In genomic region chr12:7029396-7030065, GRCm38 (mm10) we compare ENCODE assay signal across 27 mouse cellular contexts.
DNase-seq lines count a peak whose midpoint lies in the region; ATAC-seq and TF ChIP-seq lines count a peak whose summit lies in the region.
"Had no signal": no experiment of that assay in that cellular context is flagged by ENCODE, and none has a peak within 500 bp of the region (broad histone marks: within the 10 kb centered on the region; RNA-seq: fewer than 3 reads in every experiment).

No protein-coding gene starts in this region.

- H3K9me3 ChIP-seq in forebrain, embryonic 11.5 days (ENCODE audit: control insufficient read depth, low read length): no peaks in the 10 kb centered on the region
- H3K9me3 ChIP-seq in forebrain, embryonic 10.5 days: no peaks in the 10 kb centered on the region
- no peaks in the 10 kb centered on the region for H3K9me3 ChIP-seq in midbrain, embryonic 14.5 days (ENCODE audit: control insufficient read depth, low read length)
- H3K9me3 ChIP-seq: embryonic facial prominence, embryonic 12.5 days; G1E; heart, embryonic 10.5 days; heart, embryonic 15.5 days; hindbrain, embryonic 12.5 days; limb, embryonic 12.5 days; lung, embryonic 15.5 days; stomach, embryonic 15.5 days had no signal

- peak; percentile 79 for ATAC-seq in forebrain, embryonic 11.5 days (replicated peaks; ENCODE audit: low FRiP score)
- ATAC-seq in midbrain, embryonic 14.5 days (ENCODE audit: low FRiP score, low TSS enrichment): no peak; the same call in 1 of the 2 replicates
- ATAC-seq: inflammation-experienced regulatory T-cells, adult 6 months had no signal

- H3K36me3 ChIP-seq in forebrain, embryonic 11.5 days (ENCODE audit: control insufficient read depth, insufficient read depth, low read length): no peaks in the 10 kb centered on the region
- no peaks in the 10 kb centered on the region for H3K36me3 ChIP-seq in forebrain, embryonic 10.5 days (replicated peaks)
- H3K36me3 ChIP-seq in midbrain, embryonic 14.5 days (ENCODE audit: control insufficient read depth, insufficient read depth, low read length): no peaks in the 10 kb centered on the region
- no peaks in the 10 kb centered on the region for H3K36me3 ChIP-seq in kidney, adult 2 months (ENCODE audit: control insufficient read depth, insufficient read depth, low read length)
- H3K36me3 ChIP-seq: embryonic facial prominence, embryonic 12.5 days; G1E; heart, embryonic 10.5 days; heart, embryonic 15.5 days; hindbrain, embryonic 12.5 days; limb, embryonic 12.5 days; lung, embryonic 15.5 days; stomach, embryonic 15.5 days had no signal

- TF ChIP-seq CTCF in kidney, adult 2 months (conservative IDR thresholded peaks at IDR 0.05; ENCODE audit: insufficient read depth, insufficient read length, low read depth, low read length): no peak

- H3K4me1 ChIP-seq in forebrain, embryonic 11.5 days (replicated peaks; ENCODE audit: control insufficient read depth, insufficient read depth, low read length): peaks cover 5% of the 10 kb centered on the region; the same call in 1 of the 2 replicates
- peaks cover 17% of the 10 kb centered on the region for H3K4me1 ChIP-seq in forebrain, embryonic 10.5 days
- H3K4me1 ChIP-seq in midbrain, embryonic 14.5 days (ENCODE audit: control insufficient read depth, insufficient read depth, low read length): peaks cover 5% of the 10 kb centered on the region
- no peaks in the 10 kb centered on the region for H3K4me1 ChIP-seq in kidney, adult 2 months (ENCODE audit: control insufficient read depth, insufficient read depth, low read length)
- H3K4me1 ChIP-seq: embryonic facial prominence, embryonic 12.5 days; heart, embryonic 10.5 days; heart, embryonic 15.5 days; hindbrain, embryonic 12.5 days; limb, embryonic 12.5 days; lung, embryonic 15.5 days; stomach, embryonic 15.5 days had no signal

- H3K4me3 ChIP-seq in forebrain, embryonic 11.5 days (ENCODE audit: low read depth, low read length): no peak overlapping the region
- H3K4me3 ChIP-seq in forebrain, embryonic 10.5 days: no peak overlapping the region
- no peak overlapping the region for H3K4me3 ChIP-seq in midbrain, embryonic 14.5 days (replicated peaks; ENCODE audit: low read depth, low read length)
- H3K4me3 ChIP-seq in kidney, adult 2 months (ENCODE audit: insufficient read depth, low read depth, low read length): no peak overlapping the region
- H3K4me3 ChIP-seq: embryonic facial prominence, embryonic 12.5 days; heart, embryonic 10.5 days; heart, embryonic 15.5 days; hindbrain, embryonic 12.5 days; layer of hippocampus, adult 2 months; left cerebral cortex, adult 2 months; limb, embryonic 12.5 days; lung, embryonic 15.5 days; stomach, embryonic 15.5 days had no signal

- no peaks in the 10 kb centered on the region for H3K27me3 ChIP-seq in forebrain, embryonic 11.5 days (ENCODE audit: control insufficient read depth, insufficient read depth, low read length)
- no peaks in the 10 kb centered on the region; the same call in 1 of the 2 replicates for H3K27me3 ChIP-seq in forebrain, embryonic 10.5 days (ENCODE audit: poor library complexity, severe bottlenecking)
- H3K27me3 ChIP-seq in midbrain, embryonic 14.5 days (ENCODE audit: control insufficient read depth, insufficient read depth, low read length): no peaks in the 10 kb centered on the region
- no peaks in the 10 kb centered on the region for H3K27me3 ChIP-seq in kidney, adult 2 months (replicated peaks; ENCODE audit: control insufficient read depth, insufficient read depth, low read length)
- H3K27me3 ChIP-seq: embryonic facial prominence, embryonic 12.5 days; heart, embryonic 15.5 days; hindbrain, embryonic 12.5 days; limb, embryonic 12.5 days; lung, embryonic 15.5 days; stomach, embryonic 15.5 days had no signal

- no peak overlapping the region for H3K27ac ChIP-seq in forebrain, embryonic 11.5 days (ENCODE audit: low read depth, low read length)
- H3K27ac ChIP-seq in forebrain, embryonic 10.5 days: no peak overlapping the region
- no peak overlapping the region; the same call in 1 of the 2 replicates for H3K27ac ChIP-seq in midbrain, embryonic 14.5 days (replicated peaks; ENCODE audit: low read depth, low read length)
- H3K27ac ChIP-seq in kidney, adult 2 months (ENCODE audit: insufficient read depth, low read depth, low read length): no peak overlapping the region
- H3K27ac ChIP-seq: embryonic facial prominence, embryonic 12.5 days; heart, embryonic 10.5 days; heart, embryonic 15.5 days; hindbrain, embryonic 12.5 days; layer of hippocampus, adult 2 months; limb, embryonic 12.5 days; lung, embryonic 15.5 days; stomach, embryonic 15.5 days had no signal

- DNase-seq in forebrain, embryonic 11.5 days (ENCODE audit: low spot score): no peak
- DNase-seq in forebrain, embryonic 10.5 days (ENCODE audit: extremely low spot score, low spot score): no peak
- peak; percentile 18 for DNase-seq in retina, embryonic 14.5 days (ENCODE audit: low spot score)
- no peak for DNase-seq in retina, postnatal 1 day
- DNase-seq in midbrain, embryonic 14.5 days: peak; percentile 33
- no peak for DNase-seq in kidney, adult 2 months
- no peak for DNase-seq in gastrocnemius, postnatal 4 days (ENCODE audit: low spot score in 2 of 2)
- DNase-seq: adrenal gland, postnatal 10 days; cerebellum, adult 11-12 months; cerebellum, adult 9-11 months; embryo, embryonic 11 days; gastrocnemius, postnatal 14 days; heart, adult 11 months; kidney, adult 18-20 months; kidney, postnatal 36 days; right cerebral cortex, postnatal 25 days had no signal

- no peak for TF ChIP-seq POLR2A in kidney, adult 2 months (IDR thresholded peaks at IDR 0.05; ENCODE audit: low read depth, low read length)

- no peak overlapping the region for H3K4me2 ChIP-seq in forebrain, embryonic 11.5 days (ENCODE audit: low read depth, low read length, severe bottlenecking)
- no peak overlapping the region for H3K4me2 ChIP-seq in midbrain, embryonic 14.5 days (ENCODE audit: low read length)
- H3K4me2 ChIP-seq: embryonic facial prominence, embryonic 12.5 days; heart, embryonic 15.5 days; hindbrain, embryonic 12.5 days; limb, embryonic 12.5 days; lung, embryonic 15.5 days; stomach, embryonic 15.5 days had no signal

- 16% methylated on average over 4 of the region's 4 CpGs for WGBS in forebrain, embryonic 11.5 days
- WGBS in forebrain, embryonic 10.5 days: 38% methylated on average over 4 of the region's 4 CpGs
- 16% methylated on average over 4 of the region's 4 CpGs for WGBS in midbrain, embryonic 14.5 days
- WGBS in kidney, adult 2 months: 70% methylated on average over 4 of the region's 4 CpGs

- H3K9ac ChIP-seq in forebrain, embryonic 11.5 days (ENCODE audit: low read length): no peak overlapping the region
- H3K9ac ChIP-seq in midbrain, embryonic 14.5 days (replicated peaks; ENCODE audit: low read length): no peak overlapping the region
- H3K9ac ChIP-seq: embryonic facial prominence, embryonic 12.5 days; heart, embryonic 15.5 days; hindbrain, embryonic 12.5 days; limb, embryonic 12.5 days; lung, embryonic 15.5 days; stomach, embryonic 15.5 days had no signal

Comparison
In these comparisons a context has a peak if more than half of its experiments do, and no peak if none do; other contexts are left out.
1. DNase-seq: peak in retina, embryonic 14.5 days (single experiment) and midbrain, embryonic 14.5 days (single experiment); none in forebrain, embryonic 11.5 days (single experiment), forebrain, embryonic 10.5 days (single experiment), retina, postnatal 1 day (single experiment), kidney, adult 2 months (single experiment) and gastrocnemius, postnatal 4 days (0 of 2).